Mouse (Mus musculus) kidney, postnatal 0 days (tissue): ENCODE measurements around the gene Zbtb20. TPM values are rescaled to one million over a fixed set of nuclear protein-coding genes. Genes with fewer than 3 reads are reported as not detected.

Experiments used
- ATAC-seq: fragments of 200-750 bp; cut with Nextera tagmentation; replicated peaks from 2 replicates; pipeline ENCODE4 v1.8.0; 2017; ENCODE audit warnings: low read depth, moderate number of reproducible peaks, moderate TSS enrichment, moderate library complexity; ENCODE audit not compliant: low FRiP score
- DNase-seq: peaks from one replicate; pipeline ENCODE4 v3.0.0-alpha.2; 2016; ENCODE audit warnings: low spot score
- H3K27ac ChIP-seq: fragments of 300-500 bp; sonication (generic); 2 replicates; pipeline ENCODE4 v1.5.1; 2014; ENCODE audit warnings: mild to moderate bottlenecking
- H3K27me3 ChIP-seq: fragments of 300-500 bp; sonication (generic); 2 replicates; pipeline ENCODE4 v1.6.1; 2014; ENCODE audit warnings: low read length, mixed read lengths; ENCODE audit not compliant: insufficient read depth
- H3K36me3 ChIP-seq: fragments of 300-500 bp; sonication (generic); 2 replicates; pipeline ENCODE4 v1.6.1; 2014; ENCODE audit warnings: low read length, mixed read lengths; ENCODE audit not compliant: insufficient read depth
- H3K4me1 ChIP-seq: fragments of 300-500 bp; sonication (generic); replicated peaks from 2 replicates; pipeline ENCODE4 v1.6.1; 2014; ENCODE audit warnings: antibody characterized with exemption, low read length, mixed read lengths; ENCODE audit not compliant: insufficient read depth
- H3K4me2 ChIP-seq: fragments of 300-500 bp; sonication (generic); 2 replicates; pipeline ENCODE4 v1.6.1; 2014; ENCODE audit warnings: mild to moderate bottlenecking, low read length, moderate library complexity, mixed read lengths
- H3K4me3 ChIP-seq: fragments of 300-500 bp; sonication (generic); replicated peaks from 2 replicates; pipeline ENCODE4 v1.5.1; 2014; ENCODE audit warnings: low read depth, low read length
- H3K9ac ChIP-seq: fragments of 300-500 bp; sonication (generic); 2 replicates; pipeline ENCODE4 v1.6.1; 2014; ENCODE audit warnings: low read depth, low read length
- H3K9me3 ChIP-seq: fragments of 300-500 bp; sonication (generic); replicated peaks from 2 replicates; pipeline ENCODE4 v1.6.1; 2016; ENCODE audit warnings: low read length, inconsistent platforms, mixed read lengths
- CTCF ChIP-seq: IDR thresholded peaks from 2 replicates; pipeline ENCODE4 v1.5.1; 2016; ENCODE audit warnings: antibody characterized with exemption, low read depth, mild to moderate bottlenecking, moderate library complexity
- WGBS: fragments of 180-500 bp; shearing (Covaris S2); extraction: QIAGEN DNeasy Blood & Tissue Kit; methylation state at CpG from one replicate; pipeline ENCODE4 v1.1.7; 2014; 5-methylcytosine and 5-hydroxymethylcytosine counted together
- polyA plus RNA-seq: library from polyadenylated mRNA; unstranded; fragments of >200 nt; fragmentation: Nextera tagmentation; extraction: Ambion mirVana; gene quantifications from 2 replicates; pipeline ENCODE4 v1.2.1, GENCODE M21; 2015

The Zbtb20 gene
- polyA plus RNA-seq, 1 experiment from 2014 or later: 36.8 TPM

GRCm38 (mm10) chr16:43592801-43593200, 717.1 kb downstream of the Zbtb20 start:
- Histone ChIP-seq H3K4me3 (no peak overlapping the region), H3K36me3 (no peaks in the 10 kb centered on the region), H3K4me1 (no peaks in the 10 kb centered on the region; the same call in 1 of the 2 replicates), H3K27me3 (no peaks in the 10 kb centered on the region), H3K27ac (no peak overlapping the region), H3K4me2 (no peak overlapping the region), H3K9ac (no peak overlapping the region), H3K9me3 (no peaks in the 10 kb centered on the region)
- ATAC-seq (no peak), DNase-seq (peak; percentile 88)
- TF ChIP-seq CTCF: peak; percentile 64
- 0% methylated on average over 1 of the region's 1 CpGs for WGBS

- DNase-seq: no peak
- TF ChIP-seq CTCF: no peak
- H3K9ac ChIP-seq: no peak overlapping the region
- no peaks in the 10 kb centered on the region for H3K4me1 ChIP-seq
- no peaks in the 10 kb centered on the region for H3K36me3 ChIP-seq
- WGBS: 66% methylated on average over 7 of the region's 7 CpGs
- H3K27ac ChIP-seq: no peak overlapping the region
- no peaks in the 10 kb centered on the region for H3K9me3 ChIP-seq
- H3K4me3 ChIP-seq: no peak overlapping the region
- H3K27me3 ChIP-seq: no peaks in the 10 kb centered on the region
- no peak for ATAC-seq
- no peak overlapping the region for H3K4me2 ChIP-seq
These were observed 721.8 kb downstream of the Zbtb20 start for GRCm38 (mm10) chr16:43597375-43598060.

- no peak overlapping the region for H3K4me2 ChIP-seq
- no peaks in the 10 kb centered on the region for H3K9me3 ChIP-seq
- WGBS: 82% methylated on average over 2 of the region's 2 CpGs
- no peaks in the 10 kb centered on the region for H3K36me3 ChIP-seq
- H3K27me3 ChIP-seq: no peaks in the 10 kb centered on the region
- ATAC-seq (no peak), DNase-seq (no peak)
- TF ChIP-seq CTCF: no peak
- no peak overlapping the region for H3K27ac ChIP-seq
- no peaks in the 10 kb centered on the region for H3K4me1 ChIP-seq
- H3K4me3 ChIP-seq: no peak overlapping the region
- H3K9ac ChIP-seq: no peak overlapping the region
These were observed 724.0 kb downstream of the Zbtb20 start for GRCm38 (mm10) chr16:43599707-43600106.

GRCm38 (mm10) chr16:43602573-43602972, 726.9 kb downstream of the Zbtb20 start:
- ATAC-seq (no peak), DNase-seq (no peak)
- H3K4me3 ChIP-seq: no peak overlapping the region
- H3K36me3 ChIP-seq: no peaks in the 10 kb centered on the region
- H3K4me1 ChIP-seq: no peaks in the 10 kb centered on the region
- H3K4me2 ChIP-seq: no peak overlapping the region
- H3K27me3 ChIP-seq: no peaks in the 10 kb centered on the region
- no peaks in the 10 kb centered on the region for H3K9me3 ChIP-seq
- TF ChIP-seq CTCF: no peak
- no peak overlapping the region for H3K27ac ChIP-seq
- WGBS: 80% methylated on average over 4 of the region's 4 CpGs
- H3K9ac ChIP-seq: no peak overlapping the region

- no peaks in the 10 kb centered on the region for H3K9me3 ChIP-seq
- H3K4me1 ChIP-seq: no peaks in the 10 kb centered on the region
- H3K27ac ChIP-seq: no peak overlapping the region
- no peak overlapping the region for H3K4me3 ChIP-seq
- no peak for DNase-seq
- no peak for TF ChIP-seq CTCF
- WGBS: 32% methylated on average over 9 of the region's 9 CpGs
- H3K4me2 ChIP-seq: no peak overlapping the region
- no peaks in the 10 kb centered on the region for H3K27me3 ChIP-seq
- no peak overlapping the region for H3K9ac ChIP-seq
- H3K36me3 ChIP-seq: no peaks in the 10 kb centered on the region
- no peak for ATAC-seq
These were observed 728.0 kb downstream of the Zbtb20 start for GRCm38 (mm10) chr16:43603591-43604141.

GRCm38 (mm10) chr16:43604399-43605013, 728.8 kb downstream of the Zbtb20 start:
- ATAC-seq (no peak), DNase-seq (no peak)
- no peaks in the 10 kb centered on the region for H3K4me1 ChIP-seq
- no peak overlapping the region for H3K4me2 ChIP-seq
- no peak overlapping the region for H3K27ac ChIP-seq
- TF ChIP-seq CTCF: no peak
- WGBS: 72% methylated on average over 4 of the region's 4 CpGs
- no peaks in the 10 kb centered on the region for H3K9me3 ChIP-seq
- no peak overlapping the region for H3K4me3 ChIP-seq
- H3K27me3 ChIP-seq: no peaks in the 10 kb centered on the region
- no peak overlapping the region for H3K9ac ChIP-seq
- peaks cover 3% of the 10 kb centered on the region; the same call in 1 of the 2 replicates for H3K36me3 ChIP-seq
